Mouse (Mus musculus) embryonic fibroblast, embryonic 13.5 days (primary cell): Measurements from ENCODE around the gene Pcsk5.

ENCODE experiments used
- CTCF ChIP-seq: IDR thresholded peaks from 2 replicates; pipeline ENCODE4 v1.5.1; 2011; ENCODE audit warnings: mild to moderate bottlenecking, control low read depth, low read length, moderate library complexity, borderline replicate concordance; ENCODE audit not compliant: insufficient read depth
- POLR2A ChIP-seq: IDR thresholded peaks from 2 replicates; pipeline ENCODE4 v1.6.1; 2011; ENCODE audit warnings: low read depth, mild to moderate bottlenecking, control low read depth, low read length, moderate library complexity

DNA sequence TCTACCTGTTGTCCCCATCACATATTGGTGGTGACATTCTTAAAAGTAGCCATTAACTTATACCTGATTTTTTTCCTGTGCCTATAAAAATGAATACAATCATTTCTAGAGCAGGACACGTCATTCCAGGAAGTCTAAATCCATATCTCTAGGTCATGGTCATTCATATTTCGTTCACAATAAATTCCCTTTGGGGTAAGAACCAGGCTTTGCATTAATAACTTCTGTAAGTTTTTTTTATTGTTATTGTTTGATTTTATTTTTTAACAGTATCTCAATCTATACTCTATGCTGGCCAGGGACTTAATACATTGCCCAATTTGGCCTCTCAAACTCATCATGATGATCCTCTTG is 408.9 kb downstream of the Pcsk5 start:
- TF ChIP-seq CTCF, result no peak
- no peak for TF ChIP-seq POLR2A
